Mouse (Mus musculus): Measurements from ENCODE around the gene Mrs2. TPM values are rescaled to one million over a fixed set of nuclear protein-coding genes. Genes with fewer than 3 reads are reported as not detected.

The Mrs2 gene
- polyA plus RNA-seq, 1 experiment from 2014 or later, result 21.2 TPM

DNA sequence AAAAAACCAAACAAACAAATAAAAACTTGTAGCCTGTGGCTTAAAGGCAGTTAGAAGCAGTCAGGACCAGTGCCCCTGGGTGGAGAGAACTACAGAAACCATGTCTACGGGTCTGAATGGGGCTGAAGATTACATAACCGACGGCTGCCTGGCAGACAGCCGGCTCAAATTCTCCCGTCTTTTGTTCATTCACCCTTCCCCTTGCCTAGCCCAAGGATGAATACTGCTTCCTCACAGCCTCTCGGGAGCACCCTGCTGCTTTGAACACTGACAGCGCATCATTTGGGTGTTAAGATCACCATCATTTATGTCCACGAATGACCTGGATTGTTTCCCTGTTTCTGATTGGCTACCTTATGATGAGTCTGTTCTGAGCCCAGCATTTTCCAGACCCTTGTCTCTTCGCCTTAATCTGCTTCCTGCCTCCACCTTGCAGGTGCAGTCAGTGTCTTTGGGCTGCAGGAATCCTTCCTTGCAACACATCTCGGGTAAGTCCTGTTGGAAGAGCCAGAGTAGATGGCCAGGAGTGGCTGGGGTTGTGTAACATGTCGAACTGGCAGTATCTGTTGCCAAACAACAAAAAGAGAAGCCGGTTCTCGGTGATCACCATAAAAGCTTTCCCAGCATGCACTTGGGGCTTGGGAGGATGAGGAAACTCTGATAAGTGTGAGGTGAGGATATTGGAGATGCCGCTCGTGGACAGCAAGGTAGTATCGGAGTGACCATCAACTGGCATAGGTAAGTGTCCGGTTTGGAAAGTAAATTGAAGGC, 77.5 kb downstream of the Mrs2 start, which contains the start of gene Gpld1:
Gene Gpld1 (plus strand): TSS at position 641 of the 771 bp plus-strand sequence.
- H3K27me3 ChIP-seq (replicated peaks; ENCODE audit: control insufficient read depth, insufficient read depth, low read length), result no peaks in the 10 kb centered on the region
- no peaks in the 10 kb centered on the region for H3K36me3 ChIP-seq (ENCODE audit: control insufficient read depth, insufficient read depth)
- H3K4me3 ChIP-seq (ENCODE audit: low read depth, low read length), result no peak within 1 kb of the TSS
- no peak within 1 kb of the TSS for H3K9ac ChIP-seq (ENCODE audit: low read depth, low read length)
- H3K9me3 ChIP-seq (ENCODE audit: control insufficient read depth), result no peaks in the 10 kb centered on the region
- no peak for ATAC-seq
- 65% methylated on average over 17 of the region's 17 CpGs for whole genome bisulfite sequencing
- no peak within 1 kb of the TSS for H3K27ac ChIP-seq (ENCODE audit: low read depth, low read length)
- H3K4me2 ChIP-seq (replicated peaks; ENCODE audit: low read depth), result no peak within 1 kb of the TSS
- H3K4me1 ChIP-seq (replicated peaks; ENCODE audit: control insufficient read depth, insufficient read depth, low read length), result no peaks in the 10 kb centered on the region
- no peak for TF ChIP-seq CTCF (IDR thresholded peaks at IDR 0.05; ENCODE audit: low read depth)

DNA sequence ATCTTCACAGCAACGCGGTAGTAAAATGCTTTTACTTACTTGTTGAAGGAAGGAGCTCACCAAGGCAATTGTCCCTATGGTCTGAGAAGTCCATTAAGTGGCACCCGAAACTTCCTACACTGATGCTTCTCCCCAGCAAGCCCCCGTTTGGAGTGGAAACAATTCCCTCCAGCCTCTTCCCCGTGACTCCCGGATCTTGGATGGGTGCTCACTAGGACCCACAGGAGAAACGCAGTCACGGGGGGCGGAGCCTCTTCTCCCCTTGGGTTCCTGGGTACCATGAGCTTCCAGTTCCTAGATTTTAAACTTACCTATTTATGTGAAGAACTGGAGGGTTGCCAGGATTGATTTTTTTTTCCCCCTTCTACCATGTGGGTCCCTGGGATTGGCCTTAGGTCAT, 80.7 kb downstream of the Mrs2 start:
- Histone ChIP-seq H3K9me3 (ENCODE audit: control insufficient read depth) (no peaks in the 10 kb centered on the region), H3K36me3 (ENCODE audit: control insufficient read depth, insufficient read depth) (no peaks in the 10 kb centered on the region), H3K4me1 (replicated peaks; ENCODE audit: control insufficient read depth, insufficient read depth, low read length) (no peaks in the 10 kb centered on the region), H3K4me3 (ENCODE audit: low read depth, low read length) (no peak overlapping the region), H3K27ac (ENCODE audit: low read depth, low read length) (no peak overlapping the region), H3K4me2 (replicated peaks; ENCODE audit: low read depth) (no peak overlapping the region), H3K9ac (ENCODE audit: low read depth, low read length) (no peak overlapping the region), H3K27me3 (replicated peaks; ENCODE audit: control insufficient read depth, insufficient read depth, low read length) (no peaks in the 10 kb centered on the region)
- no peak for TF ChIP-seq CTCF (IDR thresholded peaks at IDR 0.05; ENCODE audit: low read depth)
- WGBS, result 93% methylated on average over 9 of the region's 9 CpGs
- ATAC-seq, result no peak

DNA sequence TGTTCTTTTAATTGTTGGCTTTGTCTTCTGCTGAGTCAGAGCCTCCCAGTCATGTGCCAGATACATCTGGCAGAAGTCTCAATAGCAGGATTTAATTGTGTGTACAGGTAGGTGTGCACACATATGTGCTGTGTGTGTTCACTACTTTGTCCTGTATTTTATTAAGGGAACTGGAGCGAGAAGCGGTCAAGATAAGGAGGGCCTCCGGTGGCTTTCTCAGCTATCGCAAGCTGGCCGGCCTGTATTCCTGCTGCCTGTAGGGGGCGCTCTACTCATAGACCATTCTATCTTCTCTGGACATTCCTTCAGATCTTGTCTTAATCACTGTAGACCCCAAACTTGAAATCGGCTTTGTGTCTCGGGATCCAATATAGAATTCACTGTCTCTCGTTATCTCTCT, 81.5 kb downstream of the Mrs2 start:
- no peak overlapping the region for H3K4me3 ChIP-seq (ENCODE audit: low read depth, low read length)
- peak; percentile 87 for TF ChIP-seq CTCF (IDR thresholded peaks at IDR 0.05; ENCODE audit: low read depth)
- H3K36me3 ChIP-seq (ENCODE audit: control insufficient read depth, insufficient read depth), result no peaks in the 10 kb centered on the region
- H3K9ac ChIP-seq (ENCODE audit: low read depth, low read length), result no peak overlapping the region
- 21% methylated on average over 9 of the region's 9 CpGs for WGBS
- H3K4me2 ChIP-seq (replicated peaks; ENCODE audit: low read depth), result peak overlapping the region; percentile 85
- no peak overlapping the region for H3K27ac ChIP-seq (ENCODE audit: low read depth, low read length)
- H3K9me3 ChIP-seq (ENCODE audit: control insufficient read depth), result no peaks in the 10 kb centered on the region
- no peak for ATAC-seq
- H3K27me3 ChIP-seq (replicated peaks; ENCODE audit: control insufficient read depth, insufficient read depth, low read length), result no peaks in the 10 kb centered on the region
- H3K4me1 ChIP-seq (replicated peaks; ENCODE audit: control insufficient read depth, insufficient read depth, low read length), result no peaks in the 10 kb centered on the region

DNA sequence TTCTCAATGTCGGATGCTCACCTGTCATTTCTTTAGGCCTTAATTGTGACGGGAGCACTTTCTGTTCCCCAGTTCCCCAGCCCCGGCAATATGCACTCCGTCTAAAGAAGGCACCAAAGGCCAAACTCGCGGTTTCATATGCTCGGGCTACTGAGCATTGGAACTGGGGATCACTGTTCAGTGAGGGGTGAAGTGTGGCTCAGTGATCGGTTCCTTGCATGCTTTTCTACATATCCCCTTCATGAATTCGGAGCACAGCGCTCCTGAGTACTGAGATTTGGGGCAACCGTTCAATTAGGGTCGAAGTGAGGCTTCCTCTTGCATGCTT, 82.4 kb downstream of the Mrs2 start:
- WGBS, result 7% methylated on average over 12 of the region's 12 CpGs
- TF ChIP-seq CTCF (IDR thresholded peaks at IDR 0.05; ENCODE audit: low read depth), result no peak

More for the DNA sequence above, 82.4 kb downstream of the Mrs2 start:
- peak overlapping the region; percentile 98 for H3K9ac ChIP-seq (ENCODE audit: low read depth, low read length)
- no peaks in the 10 kb centered on the region for H3K27me3 ChIP-seq (replicated peaks; ENCODE audit: control insufficient read depth, insufficient read depth, low read length)
- H3K4me3 ChIP-seq (ENCODE audit: low read depth, low read length), result peak overlapping the region; percentile 97
- no peaks in the 10 kb centered on the region for H3K4me1 ChIP-seq (replicated peaks; ENCODE audit: control insufficient read depth, insufficient read depth, low read length)
- ATAC-seq, result no peak
- peak overlapping the region; percentile 91; the same call in 1 of the 2 replicates for H3K27ac ChIP-seq (ENCODE audit: low read depth, low read length)
- H3K36me3 ChIP-seq (ENCODE audit: control insufficient read depth, insufficient read depth), result no peaks in the 10 kb centered on the region
- no peaks in the 10 kb centered on the region for H3K9me3 ChIP-seq (ENCODE audit: control insufficient read depth)
- H3K4me2 ChIP-seq (replicated peaks; ENCODE audit: low read depth), result peak overlapping the region; percentile 85

Other genes with a start within 250 kb of the Mrs2 start
- gene BC005537, start 218.7 kb downstream of the Mrs2 start, polyA plus RNA-seq (2015; fragmentation: Nextera tagmentation; extraction: Ambion mirVana), result 15.4 and 17.5 TPM in 2 replicates
- gene Acot13, start 188.8 kb downstream of the Mrs2 start, polyA plus RNA-seq (2015; fragmentation: Nextera tagmentation; extraction: Ambion mirVana), result 183 and 185 TPM in 2 replicates
- gene Tdp2, start 188.7 kb downstream of the Mrs2 start, polyA plus RNA-seq (2015; fragmentation: Nextera tagmentation; extraction: Ambion mirVana), result 37.6 and 39.0 TPM in 2 replicates
- gene D130043K22Rik, start 175.2 kb downstream of the Mrs2 start, polyA plus RNA-seq (2015; fragmentation: Nextera tagmentation; extraction: Ambion mirVana), result 1.5 and 1.6 TPM in 2 replicates
- 5.0 and 5.4 TPM in 2 replicates for gene Aldh5a1, start 82.7 kb downstream of the Mrs2 start, polyA plus RNA-seq (2015; fragmentation: Nextera tagmentation; extraction: Ambion mirVana)
- 0.59 and 0.65 TPM in 2 replicates for gene Gpld1, start 77.2 kb downstream of the Mrs2 start, polyA plus RNA-seq (2015; fragmentation: Nextera tagmentation; extraction: Ambion mirVana)
- 0.08 and 0.13 TPM in 2 replicates for gene Dcdc2a, start 35.6 kb upstream of the Mrs2 start, polyA plus RNA-seq (2015; fragmentation: Nextera tagmentation; extraction: Ambion mirVana)

Measured in intestine, postnatal 0 days (tissue).